Mouse (Mus musculus) forebrain, embryonic 14.5 days (tissue): ENCODE results near the gene Ak4. TPM values are rescaled to one million over a fixed set of nuclear protein-coding genes. Genes with fewer than 3 reads are reported as not detected.

Experiments
- ATAC-seq: fragments of 200-750 bp; cut with Nextera tagmentation; 2 replicates; pipeline ENCODE4 v1.8.0; 2017; ENCODE audit warnings: mild to moderate bottlenecking, moderate library complexity
- DNase-seq: peaks from one replicate; pipeline ENCODE4 v3.0.0-alpha.2; 2015; ENCODE audit warnings: low spot score
- H3K27ac ChIP-seq: fragments of 300-500 bp; sonication (generic); 2 replicates; pipeline ENCODE4 v1.5.1; 2014; ENCODE audit warnings: low read depth, mild to moderate bottlenecking, control low read depth, low read length, moderate library complexity
- H3K27me3 ChIP-seq: fragments of 300-500 bp; sonication (generic); replicated peaks from 2 replicates; pipeline ENCODE4 v1.6.1; 2014; ENCODE audit warnings: low read length, control low read depth, mixed read lengths; ENCODE audit not compliant: control insufficient read depth, insufficient read depth
- H3K36me3 ChIP-seq: fragments of 300-500 bp; sonication (generic); 2 replicates; pipeline ENCODE4 v1.6.1; 2014; ENCODE audit warnings: low read length, control low read depth; ENCODE audit not compliant: control insufficient read depth, insufficient read depth
- H3K4me1 ChIP-seq: fragments of 300-500 bp; sonication (generic); 2 replicates; pipeline ENCODE4 v1.6.1; 2014; ENCODE audit warnings: antibody characterized with exemption, low read length, control low read depth; ENCODE audit not compliant: control insufficient read depth, insufficient read depth
- H3K4me2 ChIP-seq: fragments of 300-500 bp; sonication (generic); 2 replicates; pipeline ENCODE4 v1.6.1; 2014; ENCODE audit warnings: mild to moderate bottlenecking, control low read depth, low read length
- H3K4me3 ChIP-seq: fragments of 300-500 bp; sonication (generic); 2 replicates; pipeline ENCODE4 v1.5.1; 2014; ENCODE audit warnings: low read depth, low read length, control low read depth
- H3K9ac ChIP-seq: fragments of 300-500 bp; sonication (generic); 2 replicates; pipeline ENCODE4 v1.6.1; 2014; ENCODE audit warnings: mild to moderate bottlenecking, low read length, control low read depth, moderate library complexity
- H3K9me3 ChIP-seq: fragments of 300-500 bp; sonication (generic); replicated peaks from 2 replicates; pipeline ENCODE4 v1.6.1; 2016; ENCODE audit warnings: low read length, control low read depth, mixed read lengths; ENCODE audit not compliant: control insufficient read depth
- WGBS: fragments of 180-500 bp; shearing (Covaris S2); extraction: QIAGEN DNeasy Blood & Tissue Kit; methylation state at CpG from one replicate; pipeline ENCODE4 v1.1.7; 2014; 5-methylcytosine and 5-hydroxymethylcytosine counted together
- polyA plus RNA-seq: library from polyadenylated mRNA; unstranded; fragments of >200 nt; fragmentation: Nextera tagmentation; extraction: Ambion mirVana; gene quantifications from 2 replicates; pipeline ENCODE4 v1.2.1, GENCODE M21; 2014

Gene Ak4
- polyA plus RNA-seq, 1 experiment from 2014 or later, result 4.6 TPM

DNA sequence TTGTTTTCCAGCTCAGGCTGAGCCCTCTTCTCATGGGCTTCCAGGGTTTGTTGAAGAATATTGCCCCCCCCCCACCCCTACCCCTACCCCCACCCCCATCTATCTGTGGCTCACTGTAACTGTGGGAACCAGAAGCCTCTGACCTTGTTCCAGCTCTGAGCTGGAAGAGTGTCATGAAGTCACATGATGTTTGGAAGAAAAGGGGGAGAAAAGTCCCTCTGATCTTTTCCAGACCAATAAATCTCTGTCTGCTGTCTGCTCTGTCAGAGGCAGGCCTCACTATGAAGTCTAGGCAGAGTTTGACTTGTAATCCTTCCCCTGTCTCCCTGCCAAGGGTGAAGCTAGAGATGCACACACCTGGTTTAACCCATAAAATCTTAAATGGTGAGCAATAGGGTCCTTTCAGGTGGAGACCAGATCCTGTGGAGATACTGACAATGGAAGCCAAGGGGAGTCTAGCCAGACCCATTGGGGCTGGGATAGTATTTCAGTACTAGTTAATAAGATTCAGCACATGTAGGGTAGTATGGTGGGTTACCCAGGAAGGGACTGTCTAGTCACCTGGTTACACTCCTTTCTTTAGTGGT, 74.6 kb downstream of the Ak4 start:
- no peak overlapping the region for H3K4me2 ChIP-seq
- peaks cover 2% of the 10 kb centered on the region; the same call in 1 of the 2 replicates for H3K4me1 ChIP-seq
- peaks cover 27% of the 10 kb centered on the region for H3K27me3 ChIP-seq
- DNase-seq (no peak), ATAC-seq (no peak)
- H3K4me3 ChIP-seq, result no peak overlapping the region
- no peaks in the 10 kb centered on the region for H3K36me3 ChIP-seq
- no peaks in the 10 kb centered on the region for H3K9me3 ChIP-seq
- no peak overlapping the region for H3K27ac ChIP-seq
- H3K9ac ChIP-seq, result no peak overlapping the region

DNA sequence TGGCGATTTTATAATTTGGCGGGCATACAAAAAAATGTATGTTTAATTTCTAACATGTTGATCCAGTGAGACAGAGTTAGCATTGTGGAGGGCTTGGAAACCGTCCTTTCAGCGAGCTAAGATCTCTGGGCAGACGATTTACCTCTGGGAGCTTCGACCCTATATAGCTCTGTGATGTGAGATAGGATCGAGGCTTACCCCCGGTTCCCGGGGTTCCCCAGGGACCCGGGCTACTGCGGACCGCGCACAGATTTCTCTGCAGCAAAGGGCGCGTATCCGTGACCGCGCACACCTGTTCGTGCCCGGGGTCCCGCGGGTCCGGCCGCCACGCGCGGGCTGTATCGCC, 77.1 kb downstream of the Ak4 start:
- 1% methylated on average over 28 of the region's 28 CpGs for WGBS
- Histone ChIP-seq H3K4me1 (peaks cover 2% of the 10 kb centered on the region; the same call in 1 of the 2 replicates), H3K4me2 (peak overlapping the region; percentile 99), H3K9ac (peak overlapping the region; percentile 64), H3K36me3 (no peaks in the 10 kb centered on the region), H3K27me3 (peaks cover 32% of the 10 kb centered on the region), H3K4me3 (peak overlapping the region; percentile 60), H3K9me3 (no peaks in the 10 kb centered on the region), H3K27ac (no peak overlapping the region)
- DNase-seq (no peak), ATAC-seq (peak; percentile 64; the same call in 1 of the 2 replicates)

DNA sequence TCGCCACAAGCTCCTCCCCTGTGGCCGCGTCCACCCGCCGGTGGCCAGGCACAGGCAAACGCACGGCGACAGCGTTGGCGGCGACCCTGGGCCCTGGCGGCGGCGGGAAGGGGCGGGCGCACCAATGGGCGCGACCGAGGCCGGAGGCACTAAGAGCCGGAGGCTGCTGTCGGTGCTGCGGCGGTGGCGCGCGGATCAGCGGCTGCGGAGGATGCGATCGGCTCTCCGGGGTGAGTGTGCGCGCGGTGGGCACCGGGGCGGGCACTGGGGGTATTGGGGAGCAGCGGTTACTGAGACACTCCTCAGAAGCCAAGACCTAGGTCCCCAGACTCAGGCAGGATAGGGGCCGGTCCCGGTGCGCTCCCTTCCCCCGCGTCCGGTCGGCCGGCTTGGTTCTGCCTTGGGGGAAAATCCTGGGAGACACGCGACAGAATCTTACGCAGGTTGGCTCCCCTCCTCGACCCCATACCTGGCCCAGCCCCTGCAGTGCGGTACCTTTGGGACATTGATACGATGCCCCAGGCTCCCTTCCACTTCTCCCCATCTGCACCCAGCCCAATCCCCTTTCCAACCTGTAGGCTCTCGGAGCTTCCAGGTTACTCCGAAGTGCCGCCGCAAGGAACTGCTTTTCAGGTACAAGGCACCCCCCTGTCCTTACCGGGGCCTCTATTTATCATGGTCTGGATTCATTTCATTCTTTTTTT, 77.6 kb downstream of the Ak4 start, which contains the start of gene Dnajc6:
Gene Dnajc6, plus strand, starts transcription at position 115 of the 704 bp plus-strand sequence.
- peak within 1 kb of the TSS; percentile 60 for H3K4me3 ChIP-seq
- WGBS, result under 1% methylated on average over 55 of the region's 57 CpGs
- no peaks in the 10 kb centered on the region for H3K9me3 ChIP-seq
- H3K27me3 ChIP-seq, result peaks cover 35% of the 10 kb centered on the region
- H3K27ac ChIP-seq, result no peak within 1 kb of the TSS
- ATAC-seq (peak; percentile 84), DNase-seq (peak; percentile 49)
- H3K9ac ChIP-seq, result peak within 1 kb of the TSS; percentile 64
- H3K4me1 ChIP-seq, result peaks cover 2% of the 10 kb centered on the region; the same call in 1 of the 2 replicates
- no peaks in the 10 kb centered on the region for H3K36me3 ChIP-seq
- H3K4me2 ChIP-seq, result peak within 1 kb of the TSS; percentile 99

DNA sequence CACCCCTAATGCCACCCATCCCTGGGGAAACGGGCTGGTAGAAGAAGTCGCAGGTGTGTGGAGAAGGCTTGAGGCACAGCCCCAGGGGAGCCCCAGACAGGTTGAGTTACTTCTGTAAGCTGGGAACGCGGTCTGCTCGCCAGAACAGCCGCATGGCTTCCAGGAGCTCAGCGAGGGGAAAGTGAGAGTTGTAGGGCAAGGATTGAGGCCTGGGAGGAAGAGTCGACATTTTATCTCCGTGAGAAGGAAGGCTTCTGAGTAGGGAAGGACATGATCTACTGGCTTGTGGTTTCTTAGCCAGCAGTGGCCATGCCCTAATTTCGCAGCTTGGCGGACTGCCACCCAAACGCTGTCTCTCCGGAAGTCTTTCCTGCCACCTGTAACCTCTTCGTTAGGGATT, 78.3 kb downstream of the Ak4 start:
- Histone ChIP-seq H3K4me2 (peak overlapping the region; percentile 99), H3K36me3 (no peaks in the 10 kb centered on the region), H3K4me1 (peaks cover 2% of the 10 kb centered on the region; the same call in 1 of the 2 replicates), H3K27ac (no peak overlapping the region), H3K27me3 (peaks cover 35% of the 10 kb centered on the region), H3K9me3 (no peaks in the 10 kb centered on the region), H3K4me3 (peak overlapping the region; percentile 60), H3K9ac (peak overlapping the region; percentile 64; the same call in 1 of the 2 replicates)
- DNase-seq, result no peak
- no peak for ATAC-seq
- 4% methylated on average over 14 of the region's 14 CpGs for WGBS

DNA sequence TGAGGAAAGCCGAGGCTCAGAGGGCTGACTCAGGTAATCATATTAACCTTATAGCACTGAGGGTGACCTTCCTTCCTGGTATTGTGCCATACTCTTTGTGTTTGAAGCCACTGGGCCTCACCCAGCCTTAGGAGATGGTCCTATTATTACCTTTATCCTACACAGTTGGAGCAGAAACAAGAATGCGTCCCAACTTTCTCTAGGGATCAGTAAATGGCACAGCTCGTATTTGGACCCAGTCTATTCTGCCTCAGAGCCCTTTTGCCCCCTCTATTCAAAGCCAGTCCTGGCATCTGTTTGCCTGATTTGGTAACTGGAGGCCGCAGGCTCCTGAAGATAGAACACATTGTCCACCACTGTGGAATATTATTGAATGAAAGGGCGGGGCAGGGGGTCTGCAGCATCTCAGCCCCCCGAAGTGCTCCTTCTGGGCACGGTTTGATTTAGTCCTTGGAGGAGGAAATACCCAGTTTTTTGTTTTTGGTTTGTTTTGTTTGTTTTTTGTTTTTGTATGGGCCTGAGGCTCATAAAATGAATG, 85.5 kb downstream of the Ak4 start:
- DNase-seq (no peak), ATAC-seq (no peak)
- H3K4me3 ChIP-seq, result no peak overlapping the region
- no peak overlapping the region for H3K4me2 ChIP-seq
- H3K36me3 ChIP-seq, result no peaks in the 10 kb centered on the region
- H3K9me3 ChIP-seq, result no peaks in the 10 kb centered on the region
- WGBS, result 30% methylated on average over 7 of the region's 7 CpGs
- H3K27ac ChIP-seq, result no peak overlapping the region
- H3K27me3 ChIP-seq, result 0 out of 2 replicates have a peak, but pooled peaks cover 3% of the 10 kb centered on the region
- no peak overlapping the region for H3K9ac ChIP-seq
- H3K4me1 ChIP-seq, result peaks cover 9% of the 10 kb centered on the region

DNA sequence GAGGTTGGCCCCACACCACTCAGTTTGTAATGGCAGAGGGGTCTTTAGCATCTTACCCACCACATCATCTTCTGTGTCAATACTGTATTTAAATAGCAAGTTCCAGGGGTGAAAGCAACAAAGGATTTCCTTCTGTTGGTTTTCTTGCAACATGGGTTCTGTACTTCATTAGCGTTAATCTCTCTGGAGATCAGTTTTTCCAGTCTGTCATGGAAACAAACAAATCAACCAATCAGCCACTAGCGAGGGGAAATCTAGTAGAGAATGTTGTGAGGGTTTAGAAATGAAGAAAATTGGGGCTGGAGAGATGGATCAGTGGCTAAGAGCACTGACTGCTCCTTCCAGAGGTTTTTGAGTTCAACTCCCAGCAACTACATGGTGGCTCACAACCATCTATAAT, 86.9 kb downstream of the Ak4 start:
- 68% methylated on average over 2 of the region's 2 CpGs for WGBS

DNA sequence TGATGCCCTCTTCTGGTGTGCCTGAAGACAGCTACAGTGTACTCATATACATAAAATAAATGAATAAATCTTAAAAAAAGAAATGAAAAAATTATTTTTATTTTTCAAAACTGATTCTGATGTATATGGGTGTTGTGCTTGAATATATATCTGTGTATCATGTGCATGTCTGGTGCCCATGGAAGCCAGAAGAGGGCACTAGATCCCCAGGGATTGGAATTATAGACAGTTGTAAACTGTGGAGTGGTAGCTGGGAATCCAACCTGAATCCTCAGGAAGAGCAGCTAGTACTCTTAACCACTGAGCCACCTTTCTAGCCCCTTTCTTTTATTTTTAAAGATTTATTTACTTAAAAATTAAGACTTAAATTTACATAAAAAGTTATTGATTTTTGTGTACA, 87.3 kb downstream of the Ak4 start:
- H3K9me3 ChIP-seq, result no peaks in the 10 kb centered on the region
- H3K27ac ChIP-seq, result no peak overlapping the region
- no peak overlapping the region for H3K4me2 ChIP-seq
- no peak overlapping the region for H3K4me3 ChIP-seq
- H3K9ac ChIP-seq, result no peak overlapping the region
- ATAC-seq (no peak), DNase-seq (no peak)
- peaks cover 12% of the 10 kb centered on the region for H3K4me1 ChIP-seq
- H3K36me3 ChIP-seq, result no peaks in the 10 kb centered on the region
- 0 out of 2 replicates have a peak, but pooled peaks cover 3% of the 10 kb centered on the region for H3K27me3 ChIP-seq

More for the DNA sequence above, 86.9 kb downstream of the Ak4 start:
- Histone ChIP-seq H3K9ac (no peak overlapping the region), H3K4me1 (peaks cover 12% of the 10 kb centered on the region), H3K36me3 (no peaks in the 10 kb centered on the region), H3K27ac (no peak overlapping the region), H3K4me3 (no peak overlapping the region), H3K27me3 (0 out of 2 replicates have a peak, but pooled peaks cover 3% of the 10 kb centered on the region), H3K4me2 (no peak overlapping the region), H3K9me3 (no peaks in the 10 kb centered on the region)
- no peak for ATAC-seq
- DNase-seq, result no peak

DNA sequence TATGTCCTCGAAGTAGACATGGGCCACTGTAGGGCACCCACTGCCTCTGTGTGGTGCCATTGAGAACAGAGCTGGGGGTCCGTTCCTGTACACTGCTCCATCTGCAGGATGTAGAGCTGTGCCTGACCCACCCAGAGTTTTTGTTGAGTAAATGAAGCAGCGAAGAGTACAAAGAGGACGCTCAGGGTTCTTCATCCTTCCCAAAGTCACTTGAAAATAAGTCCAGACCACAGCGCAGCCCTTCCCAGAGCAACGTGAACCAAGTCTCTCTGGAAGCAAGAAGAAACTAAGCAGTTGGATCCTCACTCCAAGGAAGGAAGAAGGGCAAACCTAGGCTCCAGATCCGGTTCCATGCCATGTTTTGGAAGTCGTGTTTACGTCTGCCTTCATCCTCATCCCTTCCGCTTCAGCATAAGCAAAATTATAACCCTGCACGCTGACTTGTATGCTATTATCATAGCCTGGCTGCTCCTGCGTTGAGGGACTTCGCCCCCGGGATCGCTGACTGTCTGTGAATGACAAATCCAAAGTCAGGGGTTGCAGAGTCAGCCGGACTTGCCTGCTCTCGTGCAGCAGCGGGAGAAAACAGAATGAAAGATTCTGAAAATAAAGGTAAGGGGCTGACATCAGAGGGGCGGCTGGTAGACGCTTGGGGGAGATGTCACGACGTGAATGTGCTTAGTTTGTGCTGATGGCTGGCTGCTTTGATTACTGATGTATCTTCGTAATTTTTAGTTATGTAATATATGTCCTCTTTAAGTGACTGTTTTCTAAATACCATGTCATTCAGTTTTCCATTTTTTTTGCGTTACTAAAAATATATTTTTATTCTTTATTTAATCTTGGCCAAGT, 88.7 kb downstream of the Ak4 start:
- WGBS, result 8% methylated on average over 24 of the region's 24 CpGs
- no peaks in the 10 kb centered on the region for H3K27me3 ChIP-seq
- H3K9me3 ChIP-seq, result no peaks in the 10 kb centered on the region
- H3K4me1 ChIP-seq, result peaks cover 12% of the 10 kb centered on the region
- peak overlapping the region; percentile 94 for H3K4me2 ChIP-seq
- H3K9ac ChIP-seq, result peak overlapping the region; percentile 56
- H3K36me3 ChIP-seq, result no peaks in the 10 kb centered on the region
- DNase-seq (peak; percentile 83), ATAC-seq (peak; percentile 66; the same call in 1 of the 2 replicates)
- H3K27ac ChIP-seq, result 0 out of 2 replicates have a peak overlapping the region, but pooled peaks have one; percentile 5
- peak overlapping the region; percentile 45 for H3K4me3 ChIP-seq
